Mouse (Mus musculus) spleen, postnatal 14 days (tissue): ENCODE results near the gene Golga7b.

Experiments
- DNase-seq, 2 experiments: peaks; one replicate each; pipeline ENCODE4 v3.0.0; 2021 to 2022; ENCODE audit warnings: low spot score in 2 of 2

Gene Golga7b

GRCm38 (mm10) chr19:42303210-42303813 is 55.9 kb downstream of the Golga7b start:
- no peak for DNase-seq

- no peak for DNase-seq
Measured at GRCm38 (mm10) chr19:42304506-42304905, 57.1 kb downstream of the Golga7b start.

GRCm38 (mm10) chr19:42305746-42306145 is 58.4 kb downstream of the Golga7b start:
- no peak for DNase-seq

GRCm38 (mm10) chr19:42306202-42306601 is 58.8 kb downstream of the Golga7b start:
- peak in 1 of 2 experiments; percentile 19 for DNase-seq

- DNase-seq: no peak
Measured at GRCm38 (mm10) chr19:42307019-42307418, 59.6 kb downstream of the Golga7b start.

- no peak for DNase-seq
Measured at GRCm38 (mm10) chr19:42308931-42309330, 61.6 kb downstream of the Golga7b start.

GRCm38 (mm10) chr19:42311332-42311731 is 64.0 kb downstream of the Golga7b start:
- DNase-seq: no peak

- DNase-seq: no peak
Measured at GRCm38 (mm10) chr19:42312191-42312590, 64.8 kb downstream of the Golga7b start.

GRCm38 (mm10) chr19:42315070-42315679 is 67.8 kb downstream of the Golga7b start:
- no peak for DNase-seq

GRCm38 (mm10) chr19:42315914-42316313 is 68.5 kb downstream of the Golga7b start:
- peak; percentile 15 to 42 for DNase-seq

- no peak for DNase-seq
Measured at GRCm38 (mm10) chr19:42316525-42316924, 69.2 kb downstream of the Golga7b start.

GRCm38 (mm10) chr19:42316998-42317397 is 69.6 kb downstream of the Golga7b start:
- DNase-seq: no peak

GRCm38 (mm10) chr19:42317648-42318425 is 70.5 kb downstream of the Golga7b start:
- no peak for DNase-seq
